Mouse (Mus musculus) embryo, embryonic 10.5 days (tissue): ENCODE data around the gene Ino80b.

ENCODE experiments used
- DNase-seq: peaks from one replicate; pipeline ENCODE4 v3.0.0-alpha.2; 2015; ENCODE audit warnings: low spot score

Gene Ino80b

DNA sequence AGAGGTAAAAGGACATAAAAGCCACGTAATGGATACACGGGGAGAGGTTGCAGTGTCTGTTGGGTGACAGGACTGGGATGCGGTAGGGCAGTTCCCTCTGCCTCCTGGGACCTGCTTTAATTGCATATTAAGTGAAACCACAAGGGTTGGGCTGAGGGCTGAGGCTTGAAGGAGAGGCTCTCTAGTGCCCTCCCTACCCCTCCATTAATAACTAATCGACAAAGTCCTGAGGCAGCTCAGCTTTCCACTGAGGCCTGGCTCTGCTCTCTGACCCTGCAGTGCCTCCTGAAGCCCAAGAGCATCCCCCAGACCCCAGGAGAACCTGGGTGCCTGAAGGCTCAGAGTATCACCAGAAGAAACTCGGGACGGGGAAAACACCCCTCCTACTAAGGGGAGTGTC, 40.8 kb downstream of the Ino80b start:
- no peak for DNase-seq

- no peak for DNase-seq
Observed at GRCm38 (mm10) chr6:83083497-83083896, 41.7 kb downstream of the Ino80b start.

- DNase-seq, result no peak
Observed at GRCm38 (mm10) chr6:83080210-83080609, 45.0 kb downstream of the Ino80b start.

DNA sequence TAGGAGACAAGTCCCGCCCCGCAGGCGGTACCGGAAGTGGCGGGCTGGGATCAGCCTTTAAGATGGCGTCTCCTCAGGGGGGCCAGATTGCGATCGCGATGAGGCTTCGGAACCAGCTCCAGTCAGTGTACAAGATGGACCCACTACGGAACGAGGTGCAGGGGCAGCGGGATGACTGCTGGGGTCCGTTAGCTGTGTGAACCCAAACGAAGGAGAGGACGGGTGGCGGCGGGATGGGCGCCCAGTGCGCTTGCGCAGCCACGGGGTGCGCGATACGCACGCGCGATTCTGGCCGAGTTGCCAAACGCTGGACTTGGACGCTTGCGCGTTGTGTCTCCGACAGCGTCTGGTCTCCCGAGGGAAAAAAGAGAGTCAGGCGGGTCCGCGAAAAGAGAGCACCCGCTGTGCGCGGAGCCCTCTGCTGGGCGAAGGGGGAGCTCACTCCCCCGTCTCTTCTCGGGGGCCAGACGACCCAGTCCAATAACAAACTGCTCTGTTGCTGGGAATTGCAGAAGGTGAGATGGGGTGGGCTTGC, 46.8 kb downstream of the Ino80b start:
- peak; percentile 99 for DNase-seq

DNA sequence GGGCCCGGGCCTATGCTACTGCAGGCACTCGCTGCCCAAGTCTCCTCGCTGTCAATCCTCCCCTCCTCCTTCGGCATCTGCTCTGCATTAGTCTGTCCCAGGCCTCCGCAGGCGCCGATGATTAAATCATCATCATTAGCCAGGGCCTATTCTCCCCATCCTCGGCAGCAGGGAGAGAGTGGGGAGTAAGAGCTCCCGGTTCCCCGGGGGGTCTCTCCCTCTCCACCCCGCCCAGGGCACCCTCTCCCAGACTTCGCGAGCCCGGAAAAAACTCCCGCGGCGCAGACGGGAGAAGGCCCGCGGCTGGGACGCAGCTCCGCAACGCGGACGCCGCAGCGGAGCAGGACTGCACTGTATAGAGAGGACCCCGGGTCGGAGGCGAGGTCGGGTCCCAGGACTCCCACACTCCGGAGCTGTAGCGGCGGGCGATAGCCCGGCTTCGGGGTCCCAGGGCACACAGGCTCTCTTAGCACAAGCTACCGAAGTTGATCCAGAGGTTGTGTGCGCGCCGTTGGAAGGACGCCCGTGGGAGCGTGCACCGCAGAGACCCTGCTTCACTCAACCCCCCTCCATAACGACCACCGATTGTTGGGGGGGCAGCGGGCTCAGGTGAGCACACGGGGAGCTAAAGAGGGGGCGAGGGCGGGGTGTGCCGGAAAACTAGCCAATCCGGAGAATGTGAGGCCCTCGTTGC, 47.5 kb downstream of the Ino80b start, which contains the start of gene Pcgf1:
Gene Pcgf1 (plus strand): TSS at position 240 of the 694 bp plus-strand sequence.
- peak; percentile 72 for DNase-seq

GRCm38 (mm10) chr6:83074979-83075378, 50.3 kb downstream of the Ino80b start:
- no peak for DNase-seq
